Mouse (Mus musculus): ENCODE data around the gene Gpank1. TPM values are rescaled to one million over a fixed set of nuclear protein-coding genes. Genes with fewer than 3 reads are reported as not detected.

Gene Gpank1
- polyA plus RNA-seq, 1 experiment from 2014 or later = 19.4 TPM

GRCm38 (mm10) chr17:35104754-35105153 lies 16.5 kb upstream of the Gpank1 start:
- H3K27me3 ChIP-seq (ENCODE audit: control insufficient read depth, insufficient read depth, low read length) = no peaks in the 10 kb centered on the region
- WGBS = 78% methylated on average over 6 of the region's 6 CpGs
- no peak overlapping the region for H3K27ac ChIP-seq (ENCODE audit: low read depth, low read length)
- H3K9ac ChIP-seq (ENCODE audit: low read depth, low read length) = no peak overlapping the region
- H3K4me3 ChIP-seq (ENCODE audit: low read length) = no peak overlapping the region
- no peak overlapping the region for H3K4me2 ChIP-seq (replicated peaks; ENCODE audit: low read depth, low read length)
- H3K9me3 ChIP-seq (ENCODE audit: control insufficient read depth, low read length) = no peaks in the 10 kb centered on the region
- H3K36me3 ChIP-seq (ENCODE audit: control insufficient read depth, insufficient read depth, low read length) = peaks cover 39% of the 10 kb centered on the region
- ATAC-seq (ENCODE audit: low FRiP score, low TSS enrichment) = no peak
- peaks cover 10% of the 10 kb centered on the region; the same call in 1 of the 2 replicates for H3K4me1 ChIP-seq (ENCODE audit: control insufficient read depth, insufficient read depth, low read length)

DNA sequence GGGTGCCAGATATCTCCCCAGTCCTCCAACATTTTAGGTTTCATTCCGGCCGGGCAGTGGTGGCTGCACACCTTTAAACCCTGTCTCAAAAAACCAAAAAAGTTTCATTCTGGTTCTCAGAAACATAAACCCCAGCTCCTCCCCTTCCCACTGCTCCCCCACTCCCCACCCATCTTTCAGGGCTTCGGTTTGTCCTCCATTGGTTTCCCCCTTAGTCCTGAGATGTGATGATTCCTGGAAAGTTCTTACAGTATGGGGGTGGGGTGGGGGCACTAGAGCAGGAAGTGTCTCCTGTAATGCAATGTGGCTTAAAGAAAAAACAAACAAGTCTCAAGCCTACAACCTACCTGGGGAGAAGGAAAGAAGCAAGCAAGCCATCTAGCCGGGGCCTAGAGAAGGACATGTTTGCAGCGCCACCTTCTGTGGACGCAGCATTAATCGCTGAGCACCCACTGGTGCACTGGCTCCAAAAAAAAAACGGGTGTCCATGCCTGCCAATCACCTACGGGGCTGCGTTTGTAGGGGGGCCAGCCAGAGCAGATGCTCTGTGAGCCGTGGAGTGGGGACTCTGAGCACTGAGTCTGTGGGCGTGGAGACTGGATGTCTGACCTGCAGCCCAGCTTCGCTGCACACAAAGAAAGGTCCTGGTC lies 15.4 kb upstream of the Gpank1 start:
- Histone ChIP-seq H3K27me3 (ENCODE audit: control insufficient read depth, insufficient read depth, low read length) (no peaks in the 10 kb centered on the region), H3K9me3 (ENCODE audit: control insufficient read depth, low read length) (no peaks in the 10 kb centered on the region), H3K4me2 (replicated peaks; ENCODE audit: low read depth, low read length) (peak overlapping the region; percentile 28), H3K36me3 (ENCODE audit: control insufficient read depth, insufficient read depth, low read length) (peaks cover 28% of the 10 kb centered on the region), H3K4me1 (ENCODE audit: control insufficient read depth, insufficient read depth, low read length) (peaks cover 10% of the 10 kb centered on the region; the same call in 1 of the 2 replicates), H3K27ac (ENCODE audit: low read depth, low read length) (no peak overlapping the region), H3K4me3 (ENCODE audit: low read length) (no peak overlapping the region), H3K9ac (ENCODE audit: low read depth, low read length) (0 out of 2 replicates have a peak overlapping the region, but pooled peaks have one; percentile 40)
- WGBS = 25% methylated on average over 13 of the region's 13 CpGs
- peak; percentile 33; the same call in 1 of the 2 replicates for ATAC-seq (ENCODE audit: low FRiP score, low TSS enrichment)

- WGBS = 76% methylated on average over 3 of the region's 3 CpGs
- ATAC-seq (ENCODE audit: low FRiP score, low TSS enrichment) = no peak
These were observed 14.7 kb upstream of the Gpank1 start for GRCm38 (mm10) chr17:35106522-35106921.

GRCm38 (mm10) chr17:35108097-35108496 lies 13.2 kb upstream of the Gpank1 start, which contains the start of gene Ly6g5c:
Ly6g5c (plus strand) TSS chr17:35108279.
- 76% methylated on average over 6 of the region's 6 CpGs for WGBS

More at GRCm38 (mm10) chr17:35106522-35106921, 14.7 kb upstream of the Gpank1 start:
- no peaks in the 10 kb centered on the region for H3K9me3 ChIP-seq (ENCODE audit: control insufficient read depth, low read length)
- no peak overlapping the region for H3K4me3 ChIP-seq (ENCODE audit: low read length)
- no peak overlapping the region for H3K4me2 ChIP-seq (replicated peaks; ENCODE audit: low read depth, low read length)
- no peak overlapping the region for H3K9ac ChIP-seq (ENCODE audit: low read depth, low read length)
- no peak overlapping the region for H3K27ac ChIP-seq (ENCODE audit: low read depth, low read length)
- H3K4me1 ChIP-seq (ENCODE audit: control insufficient read depth, insufficient read depth, low read length) = peaks cover 7% of the 10 kb centered on the region; the same call in 1 of the 2 replicates
- H3K36me3 ChIP-seq (ENCODE audit: control insufficient read depth, insufficient read depth, low read length) = peaks cover 22% of the 10 kb centered on the region
- no peaks in the 10 kb centered on the region for H3K27me3 ChIP-seq (ENCODE audit: control insufficient read depth, insufficient read depth, low read length)

GRCm38 (mm10) chr17:35111774-35112173 lies 9.5 kb upstream of the Gpank1 start:
- Histone ChIP-seq H3K4me3 (ENCODE audit: low read length) (no peak overlapping the region), H3K9me3 (ENCODE audit: control insufficient read depth, low read length) (no peaks in the 10 kb centered on the region), H3K27me3 (ENCODE audit: control insufficient read depth, insufficient read depth, low read length) (no peaks in the 10 kb centered on the region), H3K36me3 (ENCODE audit: control insufficient read depth, insufficient read depth, low read length) (peaks cover 23% of the 10 kb centered on the region), H3K27ac (ENCODE audit: low read depth, low read length) (no peak overlapping the region), H3K4me2 (replicated peaks; ENCODE audit: low read depth, low read length) (no peak overlapping the region), H3K9ac (ENCODE audit: low read depth, low read length) (no peak overlapping the region), H3K4me1 (ENCODE audit: control insufficient read depth, insufficient read depth, low read length) (no peaks in the 10 kb centered on the region)
- no peak for ATAC-seq (ENCODE audit: low FRiP score, low TSS enrichment)
- WGBS = 80% methylated on average over 9 of the region's 9 CpGs

More at GRCm38 (mm10) chr17:35108097-35108496, 13.2 kb upstream of the Gpank1 start, which contains the start of gene Ly6g5c:
- H3K9me3 ChIP-seq (ENCODE audit: control insufficient read depth, low read length) = no peaks in the 10 kb centered on the region
- no peak within 1 kb of the TSS for H3K4me2 ChIP-seq (replicated peaks; ENCODE audit: low read depth, low read length)
- ATAC-seq (ENCODE audit: low FRiP score, low TSS enrichment) = no peak
- H3K27me3 ChIP-seq (ENCODE audit: control insufficient read depth, insufficient read depth, low read length) = no peaks in the 10 kb centered on the region
- no peak within 1 kb of the TSS for H3K4me3 ChIP-seq (ENCODE audit: low read length)
- H3K9ac ChIP-seq (ENCODE audit: low read depth, low read length) = no peak within 1 kb of the TSS
- H3K4me1 ChIP-seq (ENCODE audit: control insufficient read depth, insufficient read depth, low read length) = peaks cover 4% of the 10 kb centered on the region; the same call in 1 of the 2 replicates
- H3K27ac ChIP-seq (ENCODE audit: low read depth, low read length) = no peak within 1 kb of the TSS
- peaks cover 7% of the 10 kb centered on the region for H3K36me3 ChIP-seq (ENCODE audit: control insufficient read depth, insufficient read depth, low read length)

GRCm38 (mm10) chr17:35115046-35116019 lies 5.9 kb upstream of the Gpank1 start, which contains the start of gene Ly6g5b:
Ly6g5b (minus strand) TSS chr17:35115428.
- Histone ChIP-seq H3K27me3 (ENCODE audit: control insufficient read depth, insufficient read depth, low read length) (no peaks in the 10 kb centered on the region), H3K4me1 (ENCODE audit: control insufficient read depth, insufficient read depth, low read length) (peaks cover 7% of the 10 kb centered on the region), H3K27ac (ENCODE audit: low read depth, low read length) (no peak within 1 kb of the TSS), H3K4me3 (ENCODE audit: low read length) (no peak within 1 kb of the TSS), H3K9me3 (ENCODE audit: control insufficient read depth, low read length) (no peaks in the 10 kb centered on the region), H3K36me3 (ENCODE audit: control insufficient read depth, insufficient read depth, low read length) (peaks cover 53% of the 10 kb centered on the region), H3K4me2 (replicated peaks; ENCODE audit: low read depth, low read length) (no peak within 1 kb of the TSS), H3K9ac (ENCODE audit: low read depth, low read length) (no peak within 1 kb of the TSS)
- no peak for ATAC-seq (ENCODE audit: low FRiP score, low TSS enrichment)
- WGBS = 80% methylated on average over 8 of the region's 8 CpGs

DNA sequence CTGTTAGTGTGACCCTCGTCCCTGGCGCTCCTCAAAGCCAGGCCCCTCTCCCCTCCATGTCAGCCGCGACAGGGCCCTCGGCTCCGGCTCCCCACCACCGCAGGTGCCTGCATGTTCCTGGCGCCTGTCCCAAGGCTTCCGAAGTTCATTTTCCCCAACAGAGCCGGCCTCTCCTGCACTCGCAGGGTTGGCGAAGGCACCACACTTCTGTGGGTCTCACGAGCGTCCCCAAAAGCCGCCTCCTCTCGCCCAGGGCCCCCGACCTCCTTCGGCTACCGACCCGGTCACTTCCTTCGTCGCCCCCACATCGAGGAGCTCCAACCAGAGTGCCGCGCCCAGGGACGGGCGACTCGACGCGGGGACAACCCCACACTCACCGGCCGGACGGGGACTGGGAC lies 511 bp upstream of the Gpank1 start:
- peak; percentile 7; the same call in 1 of the 2 replicates for ATAC-seq (ENCODE audit: low FRiP score, low TSS enrichment)
- Histone ChIP-seq H3K36me3 (ENCODE audit: control insufficient read depth, insufficient read depth, low read length) (peaks cover 47% of the 10 kb centered on the region), H3K4me1 (ENCODE audit: control insufficient read depth, insufficient read depth, low read length) (peaks cover 19% of the 10 kb centered on the region), H3K9me3 (ENCODE audit: control insufficient read depth, low read length) (no peaks in the 10 kb centered on the region), H3K9ac (ENCODE audit: low read depth, low read length) (peak overlapping the region; percentile 93), H3K4me2 (replicated peaks; ENCODE audit: low read depth, low read length) (peak overlapping the region; percentile 92), H3K4me3 (ENCODE audit: low read length) (peak overlapping the region; percentile 98), H3K27ac (ENCODE audit: low read depth, low read length) (peak overlapping the region; percentile 63), H3K27me3 (ENCODE audit: control insufficient read depth, insufficient read depth, low read length) (no peaks in the 10 kb centered on the region)
- 0% methylated on average over 33 of the region's 33 CpGs for WGBS

GRCm38 (mm10) chr17:35121871-35122303 lies 632 bp downstream of the Gpank1 start, which contains the start of gene Csnk2b:
Csnk2b (minus strand) TSS chr17:35122053.
- ATAC-seq (ENCODE audit: low FRiP score, low TSS enrichment) = no peak; the same call in 1 of the 2 replicates
- Histone ChIP-seq H3K36me3 (ENCODE audit: control insufficient read depth, insufficient read depth, low read length) (peaks cover 38% of the 10 kb centered on the region), H3K9ac (ENCODE audit: low read depth, low read length) (peak within 1 kb of the TSS; percentile 93), H3K4me3 (ENCODE audit: low read length) (peak within 1 kb of the TSS; percentile 98), H3K27ac (ENCODE audit: low read depth, low read length) (peak within 1 kb of the TSS; percentile 88), H3K4me2 (replicated peaks; ENCODE audit: low read depth, low read length) (peak within 1 kb of the TSS; percentile 92), H3K27me3 (ENCODE audit: control insufficient read depth, insufficient read depth, low read length) (no peaks in the 10 kb centered on the region), H3K9me3 (ENCODE audit: control insufficient read depth, low read length) (no peaks in the 10 kb centered on the region), H3K4me1 (ENCODE audit: control insufficient read depth, insufficient read depth, low read length) (peaks cover 24% of the 10 kb centered on the region)
- WGBS = under 1% methylated on average over 19 of the region's 19 CpGs

All from kidney, embryonic 14.5 days (tissue).